Comparison of ENCODE assay signal across 17 mouse cellular contexts in genomic region chr12:54052939-54053338, GRCm38 (mm10).
DNase-seq lines count a peak whose midpoint lies in the region; ATAC-seq lines count a peak whose summit lies in the region.
"Had no signal": no experiment of that assay in that cellular context is flagged by ENCODE, and none has a peak within 500 bp of the region (broad histone marks: within the 10 kb centered on the region; RNA-seq: fewer than 3 reads in every experiment).

No protein-coding gene starts in this region.

- H3K9me3 ChIP-seq in forebrain, embryonic 11.5 days (ENCODE audit: control insufficient read depth, low read length): no peaks in the 10 kb centered on the region
- H3K9me3 ChIP-seq in hindbrain, embryonic 12.5 days (replicated peaks): no peaks in the 10 kb centered on the region
- H3K9me3 ChIP-seq: embryonic facial prominence, embryonic 12.5 days had no signal

- 29% methylated on average over 3 of the region's 3 CpGs for WGBS in forebrain, embryonic 11.5 days
- 20% methylated on average over 3 of the region's 3 CpGs for WGBS in hindbrain, embryonic 12.5 days

- no peak overlapping the region for H3K9ac ChIP-seq in forebrain, embryonic 11.5 days (ENCODE audit: low read length)
- no peak overlapping the region for H3K9ac ChIP-seq in hindbrain, embryonic 12.5 days
- H3K9ac ChIP-seq: embryonic facial prominence, embryonic 12.5 days had no signal

- no peak overlapping the region for H3K4me2 ChIP-seq in forebrain, embryonic 11.5 days (ENCODE audit: low read depth, low read length, severe bottlenecking)
- no peak overlapping the region for H3K4me2 ChIP-seq in hindbrain, embryonic 12.5 days (replicated peaks)
- H3K4me2 ChIP-seq: embryonic facial prominence, embryonic 12.5 days had no signal

- peak overlapping the region; percentile 2; the same call in 1 of the 2 replicates for H3K27ac ChIP-seq in forebrain, embryonic 11.5 days (ENCODE audit: low read depth, low read length)
- peak overlapping the region; percentile 62 for H3K27ac ChIP-seq in hindbrain, embryonic 12.5 days
- H3K27ac ChIP-seq: embryonic facial prominence, embryonic 12.5 days; layer of hippocampus, adult 2 months had no signal

- H3K27me3 ChIP-seq in forebrain, embryonic 11.5 days (ENCODE audit: control insufficient read depth, insufficient read depth, low read length): no peaks in the 10 kb centered on the region
- no peaks in the 10 kb centered on the region for H3K27me3 ChIP-seq in hindbrain, embryonic 12.5 days
- H3K27me3 ChIP-seq: embryonic facial prominence, embryonic 12.5 days had no signal

- ATAC-seq in forebrain, embryonic 11.5 days (replicated peaks; ENCODE audit: low FRiP score): peak; percentile 67
- peak; percentile 71 for ATAC-seq in hindbrain, embryonic 12.5 days (ENCODE audit: low FRiP score)
- ATAC-seq: inflammation-experienced regulatory T-cells, adult 6 months had no signal

- H3K36me3 ChIP-seq in forebrain, embryonic 11.5 days (ENCODE audit: control insufficient read depth, insufficient read depth, low read length): no peaks in the 10 kb centered on the region
- no peaks in the 10 kb centered on the region for H3K36me3 ChIP-seq in hindbrain, embryonic 12.5 days
- H3K36me3 ChIP-seq: embryonic facial prominence, embryonic 12.5 days; G1E had no signal

- H3K4me1 ChIP-seq in forebrain, embryonic 11.5 days (replicated peaks; ENCODE audit: control insufficient read depth, insufficient read depth, low read length): peaks cover 11% of the 10 kb centered on the region; the same call in 1 of the 2 replicates
- H3K4me1 ChIP-seq in hindbrain, embryonic 12.5 days: peaks cover 26% of the 10 kb centered on the region
- H3K4me1 ChIP-seq: embryonic facial prominence, embryonic 12.5 days had no signal

- DNase-seq in embryo, embryonic 10.5 days (ENCODE audit: low spot score): peak; percentile 58
- no peak for DNase-seq in forebrain, embryonic 11.5 days (ENCODE audit: low spot score)
- DNase-seq in neural tube, embryonic 10.5 days (ENCODE audit: extremely low spot score, low spot score): peak; percentile 32
- DNase-seq in layer of hippocampus, adult 9-11 months: no peak
- DNase-seq in cerebellum, postnatal 36 days: no peak
- no peak for DNase-seq in adrenal gland, postnatal 36 days
- no peak for DNase-seq in lung, postnatal 25 days (ENCODE audit: low spot score)
- DNase-seq: adrenal gland, postnatal 10 days; cerebellum, adult 9-10 months; liver; lung, adult 18-20 months; thymus, postnatal 25 days had no signal

- H3K4me3 ChIP-seq in forebrain, embryonic 11.5 days (ENCODE audit: low read depth, low read length): no peak overlapping the region
- H3K4me3 ChIP-seq in hindbrain, embryonic 12.5 days: no peak overlapping the region
- H3K4me3 ChIP-seq: embryonic facial prominence, embryonic 12.5 days; layer of hippocampus, adult 2 months had no signal

Comparison
In these comparisons a context has a peak if more than half of its experiments do, and no peak if none do; other contexts are left out.
1. DNase-seq: peak in embryo, embryonic 10.5 days (single experiment) and neural tube, embryonic 10.5 days (single experiment); none in forebrain, embryonic 11.5 days (single experiment), layer of hippocampus, adult 9-11 months (single experiment), cerebellum, postnatal 36 days (0 of 2), adrenal gland, postnatal 36 days (0 of 2) and lung, postnatal 25 days (single experiment).